Mouse (Mus musculus): Measurements from ENCODE around the gene Cog4.
"Not testable (repeated sequence)": the region's sequence is repeated elsewhere in the genome, so short reads cannot be mapped to it uniquely, and the experiment has no call there.

Gene Cog4

GRCm38 (mm10) chr8:110831956-110832355 is 14.4 kb upstream of the Cog4 start:
- DNase-seq (ENCODE audit: low spot score) = no peak

GRCm38 (mm10) chr8:110842012-110842574 is 4.3 kb upstream of the Cog4 start:
- DNase-seq (ENCODE audit: low spot score) = no peak

GRCm38 (mm10) chr8:110843207-110843606 is 3.2 kb upstream of the Cog4 start:
- no peak for DNase-seq (ENCODE audit: low spot score)

GRCm38 (mm10) chr8:110844941-110845340 is 1.5 kb upstream of the Cog4 start:
- DNase-seq (ENCODE audit: low spot score) = no peak

- DNase-seq (ENCODE audit: low spot score) = no peak
These were observed 487 bp upstream of the Cog4 start for GRCm38 (mm10) chr8:110845821-110846404.

GRCm38 (mm10) chr8:110847171-110847549 is 760 bp downstream of the Cog4 start:
- DNase-seq (ENCODE audit: low spot score) = no peak

- DNase-seq (ENCODE audit: low spot score) = no peak
These were observed 1.5 kb downstream of the Cog4 start for GRCm38 (mm10) chr8:110847645-110848495.

- no peak for DNase-seq (ENCODE audit: low spot score)
These were observed 4.8 kb downstream of the Cog4 start for GRCm38 (mm10) chr8:110851186-110851585.

- not testable (repeated sequence) for DNase-seq (ENCODE audit: low spot score)
These were observed 9.7 kb downstream of the Cog4 start for GRCm38 (mm10) chr8:110856073-110856472.

- no peak for DNase-seq (ENCODE audit: low spot score)
These were observed 10.5 kb downstream of the Cog4 start for GRCm38 (mm10) chr8:110856760-110857461.

GRCm38 (mm10) chr8:110859651-110860501 is 13.5 kb downstream of the Cog4 start:
- no peak for DNase-seq (ENCODE audit: low spot score)

- not testable (repeated sequence) for DNase-seq (ENCODE audit: low spot score)
These were observed 15.1 kb downstream of the Cog4 start for GRCm38 (mm10) chr8:110861347-110862025.

- no peak for DNase-seq (ENCODE audit: low spot score)
These were observed 24.1 kb downstream of the Cog4 start for GRCm38 (mm10) chr8:110870501-110870900.

GRCm38 (mm10) chr8:110877862-110878261 is 31.5 kb downstream of the Cog4 start:
- DNase-seq (ENCODE audit: low spot score) = no peak

- DNase-seq (ENCODE audit: low spot score) = no peak
These were observed 35.4 kb downstream of the Cog4 start for GRCm38 (mm10) chr8:110881741-110882310.

GRCm38 (mm10) chr8:110883824-110884223 is 37.4 kb downstream of the Cog4 start:
- no peak for DNase-seq (ENCODE audit: low spot score)

GRCm38 (mm10) chr8:110886634-110887033 is 40.2 kb downstream of the Cog4 start:
- no peak for DNase-seq (ENCODE audit: low spot score)

- no peak for DNase-seq (ENCODE audit: low spot score)
These were observed 41.2 kb downstream of the Cog4 start for GRCm38 (mm10) chr8:110887551-110887950.

- no peak for DNase-seq (ENCODE audit: low spot score)
These were observed 42.0 kb downstream of the Cog4 start for GRCm38 (mm10) chr8:110888441-110888840.

- no peak for DNase-seq (ENCODE audit: low spot score)
These were observed 42.5 kb downstream of the Cog4 start for GRCm38 (mm10) chr8:110888860-110889259.

Measured in urinary bladder, postnatal 25 days (tissue).